ENCODE assay signal across 23 mouse cellular contexts in the genomic region with DNA sequence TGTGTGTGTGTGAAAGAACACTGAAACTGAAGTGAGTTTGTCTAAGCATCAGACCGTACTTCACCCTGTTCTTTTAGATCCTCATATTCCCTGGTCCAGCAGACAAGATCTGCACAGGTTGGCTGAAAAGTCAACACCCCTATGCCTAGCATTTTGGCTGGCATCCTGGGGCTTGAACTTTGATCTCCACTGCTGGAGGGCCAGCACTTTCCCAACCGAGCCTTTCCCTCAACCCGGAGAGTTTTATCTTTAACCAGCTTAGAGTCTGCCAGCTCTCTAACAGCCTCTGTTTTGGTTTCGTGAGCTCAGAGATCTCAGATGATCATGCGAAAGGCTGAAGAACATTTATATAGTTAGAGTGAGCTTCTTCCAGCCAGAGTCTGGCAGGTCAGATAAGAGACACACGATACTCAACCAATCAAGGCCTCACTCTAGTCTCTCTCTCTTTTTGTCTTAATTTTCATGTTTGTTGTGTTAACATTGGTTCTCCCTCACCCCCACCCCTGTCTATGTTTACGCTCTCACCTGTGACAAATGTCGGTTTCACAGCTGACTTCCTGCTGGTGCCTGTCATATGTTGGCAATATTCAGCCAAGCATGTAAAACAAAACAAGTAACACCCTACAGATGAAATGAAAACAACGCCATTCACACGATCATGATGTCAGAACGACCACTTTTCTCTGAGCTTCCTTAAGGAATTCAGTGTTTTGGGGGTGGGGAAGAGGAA.
DNase-seq lines count a peak whose midpoint lies in the region; ATAC-seq lines count a peak whose summit lies in the region.
"Had no signal": no experiment of that assay in that cellular context is flagged by ENCODE, and none has a peak within 500 bp of the region (broad histone marks: within the 10 kb centered on the region; RNA-seq: fewer than 3 reads in every experiment).

No protein-coding gene starts in this region.

- WGBS in kidney, embryonic 14.5 days, result 48% methylated on average over 11 of the region's 11 CpGs

- H3K4me1 ChIP-seq in kidney, embryonic 14.5 days (ENCODE audit: control insufficient read depth, insufficient read depth, low read length), result no peaks in the 10 kb centered on the region
- H3K4me1 ChIP-seq: heart, embryonic 13.5 days; limb, embryonic 10.5 days; liver, embryonic 15.5 days; midbrain, embryonic 12.5 days had no signal

- H3K4me3 ChIP-seq in kidney, embryonic 14.5 days (ENCODE audit: low read length), result no peak overlapping the region
- H3K4me3 ChIP-seq: heart, embryonic 13.5 days; limb, embryonic 10.5 days; liver, embryonic 15.5 days; midbrain, embryonic 12.5 days had no signal

- H3K27me3 ChIP-seq in kidney, embryonic 14.5 days (ENCODE audit: control insufficient read depth, insufficient read depth, low read length), result no peaks in the 10 kb centered on the region
- H3K27me3 ChIP-seq: heart, embryonic 13.5 days; liver, embryonic 15.5 days; midbrain, embryonic 12.5 days had no signal

- ATAC-seq in kidney, embryonic 14.5 days (ENCODE audit: low FRiP score, low TSS enrichment), result no peak; the same call in 1 of the 2 replicates
- ATAC-seq: activated CD4-positive, CD25-positive, alpha-beta regulatory T cell, adult 4 months; Patski had no signal

- peak; percentile 86 for DNase-seq in kidney, adult 11 months
- peak; percentile 81 for DNase-seq in kidney, adult 18-20 months
- peak; percentile 94 for DNase-seq in kidney, adult 9 months
- DNase-seq in kidney, postnatal 36 days, result peak; percentile 90
- DNase-seq in urinary bladder, postnatal 25 days (ENCODE audit: low spot score), result no peak
- no peak for DNase-seq in cerebellum, adult 9-10 months
- DNase-seq in cerebellum, postnatal 36 days, result no peak
- DNase-seq: cerebellum, postnatal 14 days; embryo, embryonic 11 days; gastrocnemius, postnatal 10 days; heart, adult 18-20 months; lung, postnatal 10 days; spleen, adult 18-20 months; thymus, adult 18-20 months; thymus, postnatal 4 days had no signal

- H3K4me2 ChIP-seq in kidney, embryonic 14.5 days (replicated peaks; ENCODE audit: low read depth, low read length), result no peak overlapping the region
- H3K4me2 ChIP-seq: heart, embryonic 13.5 days; hindbrain, embryonic 14.5 days; liver, embryonic 15.5 days; midbrain, embryonic 12.5 days had no signal

- H3K27ac ChIP-seq in kidney, embryonic 14.5 days (ENCODE audit: low read depth, low read length), result no peak overlapping the region
- H3K27ac ChIP-seq: heart, embryonic 13.5 days; hindbrain, embryonic 14.5 days; limb, embryonic 10.5 days; liver, embryonic 15.5 days; midbrain, embryonic 12.5 days had no signal

- H3K9me3 ChIP-seq in kidney, embryonic 14.5 days (ENCODE audit: control insufficient read depth, low read length), result no peaks in the 10 kb centered on the region
- H3K9me3 ChIP-seq: heart, embryonic 13.5 days; limb, embryonic 10.5 days; liver, embryonic 15.5 days; midbrain, embryonic 12.5 days had no signal

- no peak overlapping the region for H3K9ac ChIP-seq in kidney, embryonic 14.5 days (ENCODE audit: low read depth, low read length)
- H3K9ac ChIP-seq: heart, embryonic 13.5 days; hindbrain, embryonic 14.5 days; liver, embryonic 15.5 days; midbrain, embryonic 12.5 days had no signal

- H3K36me3 ChIP-seq in kidney, embryonic 14.5 days (ENCODE audit: control insufficient read depth, insufficient read depth, low read length), result no peaks in the 10 kb centered on the region
- H3K36me3 ChIP-seq: heart, embryonic 13.5 days; limb, embryonic 10.5 days; liver, embryonic 15.5 days; midbrain, embryonic 12.5 days had no signal

Comparison
In these comparisons a context has a peak if more than half of its experiments do, and no peak if none do; other contexts are left out.
1. DNase-seq: peak in kidney, adult 11 months (single experiment), kidney, adult 18-20 months (single experiment), kidney, adult 9 months (single experiment) and kidney, postnatal 36 days (2 of 2); none in urinary bladder, postnatal 25 days (single experiment), cerebellum, adult 9-10 months (single experiment) and cerebellum, postnatal 36 days (0 of 2).